Mouse (Mus musculus) spleen, adult 2 months (tissue): ENCODE measurements around the gene Qrich1. TPM values are rescaled to one million over a fixed set of nuclear protein-coding genes. Genes with fewer than 3 reads are reported as not detected.

Source experiments
- DNase-seq, 2 experiments: peaks; one replicate each; pipeline versions ENCODE4 v3.0.0 to v3.0.0-alpha.2; 2012 to 2021; ENCODE audit warnings: low spot score in 2 of 2, low read depth in 1 of 2
- H3K27ac ChIP-seq: fragments of 200-500 bp; 2 replicates; pipeline ENCODE4 v1.5.1; 2012; ENCODE audit warnings: low read length, inconsistent platforms; ENCODE audit not compliant: insufficient read depth
- H3K27me3 ChIP-seq: fragments of 200-500 bp; 2 replicates; pipeline ENCODE4 v1.6.1; 2012; ENCODE audit warnings: mild to moderate bottlenecking, moderate library complexity, low read length, inconsistent platforms; ENCODE audit not compliant: control insufficient read depth, insufficient read depth
- H3K36me3 ChIP-seq: fragments of 200-500 bp; 2 replicates; pipeline ENCODE4 v1.6.1; 2012; ENCODE audit warnings: mild to moderate bottlenecking, low read length, inconsistent platforms; ENCODE audit not compliant: control insufficient read depth, insufficient read depth
- H3K4me1 ChIP-seq: fragments of 200-500 bp; 2 replicates; pipeline ENCODE4 v1.6.1; 2011; ENCODE audit warnings: inconsistent platforms; ENCODE audit not compliant: control insufficient read depth, insufficient read depth, insufficient read length
- H3K4me3 ChIP-seq: fragments of 200-500 bp; 2 replicates; pipeline ENCODE4 v1.5.1; 2011; ENCODE audit warnings: mild to moderate bottlenecking, inconsistent platforms; ENCODE audit not compliant: insufficient read depth, insufficient read length; ENCODE audit errors: extremely low read depth
- CTCF ChIP-seq: fragments of 200-500 bp; IDR thresholded peaks from 2 replicates; pipeline ENCODE4 v1.5.1; 2011; ENCODE audit warnings: mild to moderate bottlenecking, inconsistent platforms; ENCODE audit not compliant: insufficient read depth, insufficient read length, insufficient replicate concordance; ENCODE audit errors: extremely low read depth
- POLR2A ChIP-seq: fragments of 200-500 bp; IDR thresholded peaks from 2 replicates; pipeline ENCODE4 v1.6.1; 2011; ENCODE audit warnings: low read depth, low read length, inconsistent platforms
- WGBS: fragments of 180-500 bp; shearing (Covaris S2); methylation state at CpG from one replicate; pipeline ENCODE4 v1.1.7; 2018; 5-methylcytosine and 5-hydroxymethylcytosine counted together
- polyA plus RNA-seq: library from polyadenylated mRNA; depleted of rRNA; stranded (reverse); fragments of >200 nt; gene quantifications from 2 replicates; pipeline ENCODE4 v1.2.3, GENCODE M21; 2012

The Qrich1 gene
- polyA plus RNA-seq, 1 experiment, result 76.7 TPM

- TF ChIP-seq CTCF, result no peak
- no peak for TF ChIP-seq POLR2A
- H3K36me3 ChIP-seq, result peaks cover 17% of the 10 kb centered on the region
- H3K27ac ChIP-seq, result no peak overlapping the region
- H3K4me3 ChIP-seq, result no peak overlapping the region
- no peak for DNase-seq
- 95% methylated on average over 8 of the region's 8 CpGs for WGBS
- no peaks in the 10 kb centered on the region for H3K27me3 ChIP-seq
- H3K4me1 ChIP-seq, result peaks cover 13% of the 10 kb centered on the region
Observed at GRCm38 (mm10) chr9:108563671-108564070, 47.1 kb downstream of the Qrich1 start.

DNA sequence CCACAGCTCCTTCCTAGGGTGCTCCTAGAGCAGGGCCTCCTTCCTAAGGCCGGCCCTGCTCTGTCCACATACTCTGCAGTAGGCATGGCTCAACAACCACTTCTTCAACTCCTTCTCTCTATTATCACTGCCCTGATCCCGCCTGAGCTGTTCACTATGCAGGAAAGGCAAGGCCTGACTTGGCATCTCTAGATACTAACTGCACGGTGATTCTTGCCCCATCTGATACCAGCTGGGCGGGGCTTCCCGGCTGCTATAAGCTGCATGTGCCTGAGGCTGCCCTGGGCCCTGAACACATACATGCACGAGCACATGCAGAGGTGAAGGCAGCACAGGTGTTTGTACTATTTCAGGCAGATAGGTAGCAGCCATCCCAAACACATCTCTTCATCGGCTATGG lies 47.5 kb downstream of the Qrich1 start:
- H3K36me3 ChIP-seq, result peaks cover 16% of the 10 kb centered on the region
- no peak overlapping the region for H3K4me3 ChIP-seq
- no peaks in the 10 kb centered on the region for H3K27me3 ChIP-seq
- TF ChIP-seq POLR2A, result no peak
- no peak for TF ChIP-seq CTCF
- WGBS, result 81% methylated on average over 7 of the region's 7 CpGs
- no peak overlapping the region for H3K27ac ChIP-seq
- H3K4me1 ChIP-seq, result peaks cover 15% of the 10 kb centered on the region
- no peak for DNase-seq

DNA sequence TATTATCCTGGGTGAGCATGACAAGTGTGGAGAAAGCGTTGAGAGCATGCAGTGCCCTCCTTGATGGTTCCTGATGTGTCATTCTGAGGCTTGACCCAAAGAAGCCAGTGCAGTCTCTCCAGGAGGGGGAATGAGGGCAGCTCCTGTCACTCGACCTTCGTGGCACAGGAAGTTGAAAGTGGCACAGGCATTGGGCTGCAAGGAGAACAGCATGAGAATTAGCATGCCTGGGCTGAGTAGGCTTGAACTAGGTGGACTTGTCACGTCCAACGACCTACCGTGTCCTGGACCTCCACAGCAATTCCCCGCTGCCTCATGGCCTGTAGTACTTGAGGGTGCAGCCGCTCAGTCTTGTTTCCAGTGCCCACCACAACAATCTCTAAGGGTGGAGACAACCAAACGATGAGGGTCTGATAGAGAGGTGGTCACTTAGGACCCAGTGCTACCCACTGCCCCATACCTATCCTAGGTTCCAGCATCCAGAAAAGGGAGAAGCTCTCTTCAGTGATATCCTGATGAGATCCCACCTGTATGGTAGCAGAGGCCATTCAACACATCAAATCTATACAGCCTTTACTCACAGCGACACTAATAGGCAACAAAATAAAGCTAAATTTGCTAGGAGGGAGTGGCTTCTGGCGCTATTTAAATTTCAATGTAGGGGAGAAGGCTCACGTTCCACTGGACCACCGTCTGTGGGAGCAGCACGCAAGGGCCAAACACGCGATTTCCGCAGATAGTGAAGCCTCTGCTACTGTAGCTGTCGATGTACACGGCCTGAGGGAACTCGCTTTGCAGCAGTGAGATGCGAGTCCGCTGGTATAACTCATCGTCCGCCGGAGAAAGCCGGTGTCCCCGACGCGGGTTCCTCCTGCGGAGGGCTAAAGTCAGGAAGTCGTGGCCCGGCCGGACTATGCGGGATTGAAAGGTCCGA lies 49.5 kb downstream of the Qrich1 start:
- 14% methylated on average over 35 of the region's 35 CpGs for WGBS
- H3K27ac ChIP-seq, result peak overlapping the region; percentile 86
- H3K4me3 ChIP-seq, result peak overlapping the region; percentile 88
- H3K4me1 ChIP-seq, result peaks cover 15% of the 10 kb centered on the region
- TF ChIP-seq CTCF, result no peak
- DNase-seq, result no peak
- H3K27me3 ChIP-seq, result no peaks in the 10 kb centered on the region
- H3K36me3 ChIP-seq, result peaks cover 11% of the 10 kb centered on the region

DNA sequence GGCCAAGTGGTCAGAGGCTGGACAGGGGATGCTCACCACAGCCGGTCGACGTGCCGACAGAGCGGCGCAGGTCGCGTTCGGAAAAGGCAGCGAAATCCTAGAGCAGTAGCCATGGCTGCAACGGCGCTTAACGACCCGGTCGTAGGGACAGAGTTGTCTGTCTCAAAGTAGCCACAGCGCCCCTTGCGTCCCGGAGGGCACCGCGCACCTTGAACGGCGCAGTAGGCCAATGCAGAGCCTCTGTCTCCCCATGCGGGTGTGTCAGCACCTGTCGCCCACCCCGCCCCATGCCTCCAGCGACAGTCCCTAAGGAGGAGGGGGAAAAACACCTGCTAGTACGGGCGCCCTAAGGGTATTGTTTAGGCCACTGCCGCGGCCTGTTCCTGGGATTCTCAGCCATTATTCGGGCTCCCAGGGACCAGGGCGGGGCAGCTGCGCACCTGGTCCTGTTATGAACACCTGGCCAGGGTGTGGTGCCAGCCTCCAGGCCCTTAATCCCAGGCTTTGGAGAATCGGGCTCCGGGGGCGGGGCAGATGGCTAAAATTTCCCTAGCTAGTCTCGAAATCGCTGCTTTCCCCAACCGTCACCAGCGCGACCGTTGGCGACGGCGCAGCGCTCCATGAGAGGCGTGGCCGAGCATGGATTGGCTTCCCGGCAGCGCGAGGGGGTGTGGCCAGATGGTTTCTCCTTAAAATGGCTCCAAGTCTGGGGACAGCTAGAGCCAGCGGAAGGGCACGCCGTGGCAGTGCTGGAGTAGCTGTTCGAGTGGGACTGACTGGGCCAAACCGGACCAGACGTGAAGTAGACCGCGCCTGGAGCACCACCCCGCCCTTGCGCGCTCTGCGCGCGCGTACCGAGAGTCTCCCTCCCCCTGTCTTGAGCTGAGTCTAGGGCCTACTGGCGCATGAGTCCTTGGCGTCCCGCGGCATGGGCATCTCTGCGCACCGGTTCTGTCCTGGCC lies 50.5 kb downstream of the Qrich1 start, which contains the start of gene Ndufaf3:
TSS of gene Ndufaf3 (minus strand) at position 620 of the 962 bp plus-strand sequence.
- peak within 1 kb of the TSS; percentile 87 for H3K27ac ChIP-seq
- peaks cover 15% of the 10 kb centered on the region for H3K4me1 ChIP-seq
- peak; percentile 87 to 97 for DNase-seq
- H3K36me3 ChIP-seq, result peaks cover 17% of the 10 kb centered on the region
- H3K27me3 ChIP-seq, result no peaks in the 10 kb centered on the region
- peak within 1 kb of the TSS; percentile 88 for H3K4me3 ChIP-seq
- TF ChIP-seq POLR2A, result peak; percentile 98
- TF ChIP-seq CTCF, result peak; percentile 94
- under 1% methylated on average over 73 of the region's 73 CpGs for WGBS

- Histone ChIP-seq H3K27me3 (no peaks in the 10 kb centered on the region), H3K4me3 (peak overlapping the region; percentile 88), H3K4me1 (peaks cover 15% of the 10 kb centered on the region), H3K27ac (peak overlapping the region; percentile 87), H3K36me3 (peaks cover 18% of the 10 kb centered on the region)
- 4% methylated on average over 18 of the region's 18 CpGs for WGBS
- no peak for DNase-seq
- TF ChIP-seq POLR2A (no peak), CTCF (no peak)
Observed at GRCm38 (mm10) chr9:108567931-108568419, 51.4 kb downstream of the Qrich1 start.

DNA sequence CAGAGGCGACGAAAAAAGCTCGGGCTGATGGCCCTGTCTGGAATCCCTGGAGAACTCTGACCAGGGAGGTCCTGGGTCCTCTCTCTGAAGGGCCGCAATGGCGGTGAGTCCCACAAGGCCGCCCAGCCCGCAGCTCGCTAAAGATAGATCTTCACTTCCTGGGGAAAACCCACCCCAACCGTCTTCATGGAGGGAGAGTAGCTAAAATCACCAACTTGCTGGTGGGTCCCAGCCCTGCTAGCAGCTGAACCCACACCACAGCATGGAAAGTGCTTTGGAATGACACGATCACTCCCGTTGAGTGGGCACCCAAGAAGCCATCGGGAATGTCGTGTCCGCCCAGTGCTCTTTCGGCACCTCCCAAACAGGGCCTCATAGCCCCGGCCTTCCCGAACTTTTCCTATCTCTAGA lies 51.9 kb downstream of the Qrich1 start:
- peaks cover 19% of the 10 kb centered on the region for H3K36me3 ChIP-seq
- DNase-seq, result no peak
- H3K27me3 ChIP-seq, result no peaks in the 10 kb centered on the region
- WGBS, result 33% methylated on average over 17 of the region's 17 CpGs
- H3K27ac ChIP-seq, result peak overlapping the region; percentile 87
- TF ChIP-seq CTCF (no peak), POLR2A (no peak)
- peak overlapping the region; percentile 88 for H3K4me3 ChIP-seq
- peaks cover 15% of the 10 kb centered on the region for H3K4me1 ChIP-seq
